Mouse (Mus musculus) bone marrow, adult 2 months (tissue): ENCODE measurements around the gene Mif4gd.

ENCODE experiments used
- CTCF ChIP-seq: fragments of 200-500 bp; IDR thresholded peaks from 2 replicates; pipeline ENCODE4 v1.5.1; 2011; ENCODE audit warnings: low read length, control low read depth; ENCODE audit not compliant: control insufficient read depth, insufficient read depth
- POLR2A ChIP-seq: fragments of 200-500 bp; IDR thresholded peaks from 2 replicates; pipeline ENCODE4 v1.6.1; 2011; ENCODE audit warnings: low read depth, mild to moderate bottlenecking, control low read depth, low read length, borderline replicate concordance; ENCODE audit not compliant: control insufficient read depth

- TF ChIP-seq CTCF = no peak
- TF ChIP-seq POLR2A = no peak
These were observed 573 bp upstream of the Mif4gd start for GRCm38 (mm10) chr11:115613138-115613945.
